Mouse (Mus musculus) heart, embryonic 15.5 days (tissue): ENCODE data around the gene Urad. TPM values are rescaled to one million over a fixed set of nuclear protein-coding genes. Genes with fewer than 3 reads are reported as not detected.

Experiments used
- ATAC-seq: fragments of 200-750 bp; cut with Nextera tagmentation; replicated peaks from 2 replicates; pipeline ENCODE4 v1.8.0; 2017; ENCODE audit warnings: low read depth, moderate TSS enrichment; ENCODE audit not compliant: insufficient number of reproducible peaks, insufficient read depth, low FRiP score
- H3K27ac ChIP-seq: fragments of 300-500 bp; sonication (generic); 2 replicates; pipeline ENCODE4 v1.5.1; 2015; ENCODE audit warnings: mild to moderate bottlenecking, inconsistent platforms
- H3K27me3 ChIP-seq: fragments of 300-500 bp; sonication (generic); 2 replicates; pipeline ENCODE4 v1.6.1; 2015; ENCODE audit warnings: inconsistent platforms
- H3K36me3 ChIP-seq: fragments of 300-500 bp; sonication (generic); 2 replicates; pipeline ENCODE4 v1.6.1; 2015; ENCODE audit warnings: mild to moderate bottlenecking, inconsistent platforms
- H3K4me1 ChIP-seq: fragments of 300-500 bp; sonication (generic); replicated peaks from 2 replicates; pipeline ENCODE4 v1.6.1; 2015; ENCODE audit warnings: inconsistent platforms
- H3K4me2 ChIP-seq: fragments of 300-500 bp; sonication (generic); 2 replicates; pipeline ENCODE4 v1.6.1; 2015; ENCODE audit warnings: inconsistent platforms, mild to moderate bottlenecking, moderate library complexity
- H3K4me3 ChIP-seq: fragments of 300-500 bp; sonication (generic); 2 replicates; pipeline ENCODE4 v1.5.1; 2015; ENCODE audit warnings: mild to moderate bottlenecking, inconsistent platforms
- H3K9ac ChIP-seq: fragments of 300-500 bp; sonication (generic); 2 replicates; pipeline ENCODE4 v1.6.1; 2015; ENCODE audit warnings: mild to moderate bottlenecking, inconsistent platforms
- H3K9me3 ChIP-seq: fragments of 300-500 bp; sonication (generic); replicated peaks from 2 replicates; pipeline ENCODE4 v1.6.1; 2016; ENCODE audit warnings: inconsistent platforms
- WGBS: fragments of 180-500 bp; shearing (Covaris S2); methylation state at CpG from one replicate; pipeline ENCODE4 v1.1.7; 2015; ENCODE audit warnings: mixed read lengths; 5-methylcytosine and 5-hydroxymethylcytosine counted together
- polyA plus RNA-seq: library from polyadenylated mRNA; unstranded; fragments of >200 nt; fragmentation: Nextera tagmentation; extraction: Ambion mirVana; gene quantifications from 2 replicates; pipeline ENCODE4 v1.2.1, GENCODE M21; 2015

Gene Urad
- polyA plus RNA-seq, 1 experiment from 2014 or later = not detected

GRCm38 (mm10) chr5:147323237-147323917 is 1.1 kb upstream of the Urad start:
- no peaks in the 10 kb centered on the region for H3K36me3 ChIP-seq
- no peak overlapping the region for H3K27ac ChIP-seq
- H3K4me3 ChIP-seq = no peak overlapping the region
- ATAC-seq = no peak
- H3K9me3 ChIP-seq = no peaks in the 10 kb centered on the region
- H3K9ac ChIP-seq = no peak overlapping the region
- 10% methylated on average over 17 of the region's 17 CpGs for WGBS
- H3K4me1 ChIP-seq = no peaks in the 10 kb centered on the region
- H3K4me2 ChIP-seq = no peak overlapping the region
- H3K27me3 ChIP-seq = peaks cover 48% of the 10 kb centered on the region

GRCm38 (mm10) chr5:147319653-147320052 is 2.6 kb downstream of the Urad start:
- H3K27ac ChIP-seq = no peak overlapping the region
- ATAC-seq = no peak
- H3K9me3 ChIP-seq = no peaks in the 10 kb centered on the region
- H3K4me1 ChIP-seq = peaks cover 8% of the 10 kb centered on the region
- H3K4me2 ChIP-seq = no peak overlapping the region
- H3K4me3 ChIP-seq = no peak overlapping the region
- H3K36me3 ChIP-seq = no peaks in the 10 kb centered on the region
- no peak overlapping the region for H3K9ac ChIP-seq
- peaks cover 85% of the 10 kb centered on the region for H3K27me3 ChIP-seq

DNA sequence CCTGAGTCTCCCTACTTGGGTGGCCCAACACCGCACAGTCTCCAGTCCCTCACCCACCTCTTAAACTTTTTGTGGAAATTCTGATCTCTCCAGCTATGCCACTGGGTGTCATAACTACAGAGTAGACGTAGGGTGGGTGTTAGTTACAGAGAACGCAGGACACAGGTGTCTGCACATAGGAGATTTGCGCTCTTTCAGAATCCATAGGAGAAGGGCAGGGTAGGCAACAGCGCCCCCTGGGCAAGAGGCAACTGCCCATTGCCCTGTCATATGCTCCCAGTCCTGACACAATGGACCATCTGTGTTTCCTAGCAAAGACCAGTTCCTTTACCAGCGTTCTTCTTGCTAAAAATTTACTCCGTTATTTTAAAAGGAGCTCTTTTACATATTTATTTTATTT is 4.2 kb downstream of the Urad start:
- Histone ChIP-seq H3K27ac (no peak overlapping the region), H3K9ac (no peak overlapping the region), H3K4me2 (no peak overlapping the region), H3K9me3 (no peaks in the 10 kb centered on the region), H3K4me3 (no peak overlapping the region), H3K4me1 (peaks cover 8% of the 10 kb centered on the region), H3K36me3 (no peaks in the 10 kb centered on the region), H3K27me3 (peaks cover 96% of the 10 kb centered on the region)
- no peak for ATAC-seq
- 24% methylated on average over 7 of the region's 7 CpGs for WGBS

DNA sequence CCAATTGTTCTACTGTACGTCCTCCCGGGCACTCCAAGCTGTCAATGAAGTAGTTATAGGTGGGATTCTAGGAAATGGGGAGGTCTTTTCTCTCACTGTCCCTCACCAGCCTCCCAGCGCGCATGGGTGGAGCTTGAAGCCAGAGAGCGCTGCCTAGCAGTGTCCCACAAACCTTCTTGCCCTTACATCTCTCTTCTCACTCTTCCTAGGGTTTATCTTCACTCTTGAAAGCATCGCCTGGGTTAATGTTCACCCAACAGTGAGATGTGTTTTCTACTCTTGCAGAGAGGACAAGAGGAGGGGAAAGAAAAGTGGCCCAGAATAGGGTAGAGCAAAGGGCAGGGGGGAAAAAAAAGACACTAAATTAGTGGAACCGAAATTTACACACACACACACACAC is 4.9 kb downstream of the Urad start:
- Histone ChIP-seq H3K36me3 (no peaks in the 10 kb centered on the region), H3K9me3 (no peaks in the 10 kb centered on the region), H3K4me3 (no peak overlapping the region), H3K27me3 (peaks cover 97% of the 10 kb centered on the region), H3K4me2 (no peak overlapping the region), H3K27ac (no peak overlapping the region), H3K9ac (no peak overlapping the region), H3K4me1 (peaks cover 8% of the 10 kb centered on the region)
- no peak for ATAC-seq
- WGBS = 7% methylated on average over 7 of the region's 7 CpGs

DNA sequence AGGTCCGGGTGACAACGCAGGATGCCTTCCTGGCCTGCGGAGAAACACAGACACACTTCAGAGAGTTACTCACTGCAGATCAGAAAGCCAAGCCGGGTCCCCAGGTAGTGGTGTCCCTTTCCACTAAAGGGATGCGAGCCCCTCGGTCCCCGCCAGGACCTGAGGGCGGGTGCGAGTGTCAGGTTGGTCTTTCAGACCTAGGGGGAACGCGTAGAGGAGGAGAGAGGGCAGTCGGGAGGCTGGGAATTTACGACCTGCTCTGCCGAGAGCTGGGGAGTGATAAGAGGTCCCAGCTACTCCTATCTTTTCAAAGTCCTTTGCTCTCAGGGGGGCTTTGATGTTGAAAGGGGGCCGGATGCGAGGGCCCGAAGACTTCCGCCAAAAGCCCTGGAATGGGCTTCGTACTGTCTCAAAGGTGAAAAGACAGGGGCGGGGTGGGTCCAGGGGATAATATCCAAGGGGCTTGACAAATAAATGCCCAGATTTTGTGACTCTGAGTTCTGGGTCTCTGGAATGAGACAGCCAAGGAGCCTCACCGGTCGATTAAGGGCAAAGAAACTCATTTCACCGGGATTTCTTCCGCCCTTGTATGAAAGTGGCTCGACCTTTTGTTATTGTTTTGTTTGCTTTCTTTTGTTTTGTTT is 6.7 kb downstream of the Urad start:
- Histone ChIP-seq H3K4me3 (peak overlapping the region; percentile 24), H3K4me2 (peak overlapping the region; percentile 47), H3K36me3 (no peaks in the 10 kb centered on the region), H3K4me1 (peaks cover 8% of the 10 kb centered on the region), H3K27ac (no peak overlapping the region), H3K9ac (no peak overlapping the region), H3K27me3 (peaks cover 98% of the 10 kb centered on the region), H3K9me3 (no peaks in the 10 kb centered on the region)
- no peak for ATAC-seq
- WGBS = 2% methylated on average over 25 of the region's 25 CpGs

- H3K9ac ChIP-seq = no peak overlapping the region
- H3K27ac ChIP-seq = no peak overlapping the region
- no peaks in the 10 kb centered on the region for H3K36me3 ChIP-seq
- H3K27me3 ChIP-seq = peaks cover 98% of the 10 kb centered on the region
- H3K4me2 ChIP-seq = peak overlapping the region; percentile 47
- no peaks in the 10 kb centered on the region for H3K9me3 ChIP-seq
- no peak for ATAC-seq
- H3K4me1 ChIP-seq = peaks cover 8% of the 10 kb centered on the region
- peak overlapping the region; percentile 24 for H3K4me3 ChIP-seq
- WGBS = 1% methylated on average over 39 of the region's 39 CpGs
These were observed 7.4 kb downstream of the Urad start for GRCm38 (mm10) chr5:147314646-147315431.

GRCm38 (mm10) chr5:147312830-147313685 is 9.2 kb downstream of the Urad start:
- WGBS = 2% methylated on average over 27 of the region's 27 CpGs
- Histone ChIP-seq H3K4me2 (no peak overlapping the region), H3K4me3 (no peak overlapping the region), H3K9ac (no peak overlapping the region), H3K9me3 (no peaks in the 10 kb centered on the region), H3K27ac (no peak overlapping the region), H3K36me3 (no peaks in the 10 kb centered on the region), H3K4me1 (peaks cover 8% of the 10 kb centered on the region), H3K27me3 (peaks cover 100% of the 10 kb centered on the region)
- ATAC-seq = no peak

DNA sequence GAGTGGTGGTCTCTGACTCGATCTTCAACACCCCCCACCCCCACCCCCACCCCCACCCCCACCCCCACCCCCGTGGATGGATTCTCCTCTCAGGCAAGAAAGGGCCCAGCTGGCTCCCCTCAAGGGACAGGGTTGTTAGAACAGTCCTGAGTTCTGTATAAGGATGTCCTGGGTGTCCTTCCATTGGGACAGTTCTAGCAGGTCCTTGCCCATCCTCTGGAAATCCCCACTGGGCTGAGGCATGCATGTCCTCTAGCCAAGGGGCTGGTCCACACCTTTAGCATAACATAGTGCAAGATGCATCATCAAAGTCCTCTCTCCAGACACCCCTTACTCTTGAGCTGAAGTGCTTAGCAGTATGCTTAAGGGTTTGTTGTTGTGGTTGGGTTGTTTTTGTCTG is 12.5 kb downstream of the Urad start:
- ATAC-seq = no peak
- 0% methylated on average over 2 of the region's 2 CpGs for WGBS

DNA sequence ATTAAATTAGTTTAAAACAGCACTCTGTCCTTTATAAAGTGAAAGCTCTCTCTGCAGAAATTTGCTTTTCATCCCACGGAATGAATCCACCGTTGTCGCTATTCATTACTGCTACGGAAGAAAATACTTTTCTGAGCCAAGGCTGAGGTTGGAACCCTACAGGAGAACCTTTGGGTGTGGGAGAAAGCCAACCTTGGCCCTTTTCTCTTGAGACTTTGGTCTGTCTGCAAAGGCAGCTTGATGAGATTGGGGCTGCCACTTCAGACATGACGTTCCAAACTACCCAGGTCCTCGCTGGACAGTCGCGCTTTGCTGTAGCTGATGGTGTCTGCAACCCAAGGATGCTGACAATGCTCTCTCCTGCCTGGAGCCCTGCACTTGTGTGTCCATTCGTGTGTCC is 13.8 kb downstream of the Urad start:
- ATAC-seq = no peak
- Histone ChIP-seq H3K4me3 (no peak overlapping the region), H3K9ac (no peak overlapping the region), H3K36me3 (no peaks in the 10 kb centered on the region), H3K27me3 (peaks cover 100% of the 10 kb centered on the region), H3K9me3 (no peaks in the 10 kb centered on the region), H3K4me2 (no peak overlapping the region), H3K4me1 (peaks cover 25% of the 10 kb centered on the region), H3K27ac (no peak overlapping the region)
- 6% methylated on average over 9 of the region's 9 CpGs for WGBS

More for the DNA sequence above, 12.5 kb downstream of the Urad start:
- H3K27me3 ChIP-seq = peaks cover 100% of the 10 kb centered on the region
- no peaks in the 10 kb centered on the region for H3K36me3 ChIP-seq
- peaks cover 19% of the 10 kb centered on the region for H3K4me1 ChIP-seq
- H3K27ac ChIP-seq = no peak overlapping the region
- no peak overlapping the region for H3K9ac ChIP-seq
- no peak overlapping the region for H3K4me2 ChIP-seq
- H3K9me3 ChIP-seq = no peaks in the 10 kb centered on the region
- H3K4me3 ChIP-seq = no peak overlapping the region

DNA sequence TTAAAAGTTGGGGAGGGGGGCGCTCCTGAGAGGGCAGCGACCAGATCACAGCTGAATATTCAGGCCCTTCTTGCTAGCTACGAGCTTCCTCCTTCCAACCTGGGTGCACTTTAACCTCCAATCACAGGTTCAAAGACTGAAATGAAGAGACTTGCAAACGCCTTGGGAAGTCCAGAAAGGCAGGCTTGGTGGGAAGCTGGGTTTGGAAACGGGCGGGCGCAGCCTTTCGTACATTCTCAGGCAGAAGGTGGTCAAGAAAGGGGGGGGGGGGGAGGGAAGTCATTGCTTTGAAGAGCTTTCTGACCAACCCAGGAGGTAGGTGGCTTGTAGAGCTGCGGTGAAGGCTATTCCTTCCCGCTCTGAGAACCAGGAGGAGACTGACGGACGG is 14.8 kb downstream of the Urad start:
- 3% methylated on average over 12 of the region's 12 CpGs for WGBS
- ATAC-seq = no peak

More for the DNA sequence above, 14.8 kb downstream of the Urad start:
- Histone ChIP-seq H3K27ac (no peak overlapping the region), H3K4me3 (no peak overlapping the region), H3K36me3 (no peaks in the 10 kb centered on the region), H3K27me3 (peaks cover 100% of the 10 kb centered on the region), H3K4me1 (peaks cover 25% of the 10 kb centered on the region), H3K9me3 (no peaks in the 10 kb centered on the region), H3K4me2 (no peak overlapping the region), H3K9ac (no peak overlapping the region)
